Mouse (Mus musculus) common myeloid progenitor, adult 5-6 weeks (primary cell): ENCODE results near the gene Actbl2. TPM values are rescaled to one million over a fixed set of nuclear protein-coding genes. Genes with fewer than 3 reads are reported as not detected.

Experiments used
- ATAC-seq: replicated peaks from 2 replicates; pipeline ENCODE4 v1.8.0; 2016; ENCODE audit warnings: low read depth, mild to moderate bottlenecking, moderate TSS enrichment, inconsistent platforms; ENCODE audit not compliant: poor library complexity, severe bottlenecking
- total RNA-seq: library from RNA; stranded (forward); fragments of 200-1000, 187-1606 nt; gene quantifications from 2 replicates; pipeline ENCODE4 v1.2.3, GENCODE M21; 2017

The Actbl2 gene
- total RNA-seq, 1 experiment from 2014 or later, result not detected

- ATAC-seq, result no peak
These were observed 14.2 kb downstream of the Actbl2 start for GRCm38 (mm10) chr13:111268992-111269391.

GRCm38 (mm10) chr13:111269789-111270335 lies 15.0 kb downstream of the Actbl2 start:
- ATAC-seq, result no peak

- no peak for ATAC-seq
These were observed 17.1 kb downstream of the Actbl2 start for GRCm38 (mm10) chr13:111271868-111272267.

- peak; percentile 97 for ATAC-seq
These were observed 31.9 kb downstream of the Actbl2 start for GRCm38 (mm10) chr13:111286461-111287385.

- no peak for ATAC-seq
These were observed 36.5 kb downstream of the Actbl2 start for GRCm38 (mm10) chr13:111291161-111291957.

- no peak for ATAC-seq
These were observed 37.2 kb downstream of the Actbl2 start for GRCm38 (mm10) chr13:111291958-111292493.

- no peak for ATAC-seq
These were observed 38.7 kb downstream of the Actbl2 start for GRCm38 (mm10) chr13:111293478-111293877.

- no peak for ATAC-seq
These were observed 40.2 kb downstream of the Actbl2 start for GRCm38 (mm10) chr13:111294965-111295494.

- ATAC-seq, result no peak
These were observed 41.2 kb downstream of the Actbl2 start for GRCm38 (mm10) chr13:111296029-111296428.

- ATAC-seq, result no peak; the same call in 1 of the 2 replicates
These were observed 42.8 kb downstream of the Actbl2 start for GRCm38 (mm10) chr13:111297614-111298013.

GRCm38 (mm10) chr13:111299145-111299713 lies 44.4 kb downstream of the Actbl2 start:
- ATAC-seq, result peak; percentile 68

- ATAC-seq, result no peak
These were observed 46.0 kb downstream of the Actbl2 start for GRCm38 (mm10) chr13:111300846-111301245.

GRCm38 (mm10) chr13:111301431-111301830 lies 46.6 kb downstream of the Actbl2 start:
- ATAC-seq, result no peak

GRCm38 (mm10) chr13:111304194-111304593 lies 49.4 kb downstream of the Actbl2 start:
- no peak for ATAC-seq

- no peak for ATAC-seq
These were observed 49.9 kb downstream of the Actbl2 start for GRCm38 (mm10) chr13:111304736-111305135.

Other genes starting within 250 kb of the Actbl2 start
- gene Gpbp1, start 235.1 kb downstream of the Actbl2 start, total RNA-seq, result 193 and 228 TPM in 2 replicates